Mouse (Mus musculus): ENCODE data around the gene Cwc22. TPM values are rescaled to one million over a fixed set of nuclear protein-coding genes. Genes with fewer than 3 reads are reported as not detected.

Gene Cwc22
- polyA plus RNA-seq, 1 experiment from 2014 or later, result 27.4 TPM

- 78% methylated on average over 3 of the region's 3 CpGs for WGBS
- Histone ChIP-seq H3K27me3 (replicated peaks; ENCODE audit: control insufficient read depth, insufficient read depth, low read length) (no peaks in the 10 kb centered on the region), H3K4me2 (ENCODE audit: low read length) (no peak overlapping the region), H3K9ac (replicated peaks; ENCODE audit: low read depth, low read length) (no peak overlapping the region), H3K9me3 (ENCODE audit: control insufficient read depth, low read length) (no peaks in the 10 kb centered on the region), H3K27ac (ENCODE audit: low read length) (no peak overlapping the region), H3K36me3 (ENCODE audit: control insufficient read depth, insufficient read depth) (peaks cover 12% of the 10 kb centered on the region), H3K4me1 (replicated peaks; ENCODE audit: control insufficient read depth, insufficient read depth, low read length) (no peaks in the 10 kb centered on the region), H3K4me3 (replicated peaks; ENCODE audit: low read length) (no peak overlapping the region)
- no peak for ATAC-seq
Observed at GRCm38 (mm10) chr2:77910216-77910615, 36.0 kb downstream of the Cwc22 start.

DNA sequence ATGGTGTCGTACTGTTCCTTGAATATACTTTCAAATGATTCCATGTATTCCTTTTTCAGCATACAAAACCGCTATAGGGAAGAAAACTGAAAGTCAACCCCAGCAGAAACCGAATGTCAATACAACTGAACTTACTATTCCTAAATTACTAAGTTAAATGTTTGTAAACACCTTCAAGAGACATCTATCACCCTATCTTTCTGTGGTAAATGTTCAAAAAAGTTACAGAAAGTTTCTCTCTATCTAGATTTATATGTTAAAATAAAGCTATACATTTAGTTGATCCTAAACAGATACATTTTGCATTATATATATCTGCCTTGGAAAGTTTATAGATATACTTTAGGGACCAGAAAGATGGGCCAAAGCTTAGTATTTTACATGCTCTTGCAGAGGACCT, 39.0 kb downstream of the Cwc22 start:
- Histone ChIP-seq H3K9ac (replicated peaks; ENCODE audit: low read depth, low read length) (no peak overlapping the region), H3K36me3 (ENCODE audit: control insufficient read depth, insufficient read depth) (peaks cover 26% of the 10 kb centered on the region), H3K9me3 (ENCODE audit: control insufficient read depth, low read length) (no peaks in the 10 kb centered on the region), H3K27me3 (replicated peaks; ENCODE audit: control insufficient read depth, insufficient read depth, low read length) (no peaks in the 10 kb centered on the region), H3K4me2 (ENCODE audit: low read length) (no peak overlapping the region), H3K27ac (ENCODE audit: low read length) (no peak overlapping the region), H3K4me1 (replicated peaks; ENCODE audit: control insufficient read depth, insufficient read depth, low read length) (no peaks in the 10 kb centered on the region), H3K4me3 (replicated peaks; ENCODE audit: low read length) (no peak overlapping the region)
- no peak for ATAC-seq
- 94% methylated on average over 3 of the region's 3 CpGs for WGBS

DNA sequence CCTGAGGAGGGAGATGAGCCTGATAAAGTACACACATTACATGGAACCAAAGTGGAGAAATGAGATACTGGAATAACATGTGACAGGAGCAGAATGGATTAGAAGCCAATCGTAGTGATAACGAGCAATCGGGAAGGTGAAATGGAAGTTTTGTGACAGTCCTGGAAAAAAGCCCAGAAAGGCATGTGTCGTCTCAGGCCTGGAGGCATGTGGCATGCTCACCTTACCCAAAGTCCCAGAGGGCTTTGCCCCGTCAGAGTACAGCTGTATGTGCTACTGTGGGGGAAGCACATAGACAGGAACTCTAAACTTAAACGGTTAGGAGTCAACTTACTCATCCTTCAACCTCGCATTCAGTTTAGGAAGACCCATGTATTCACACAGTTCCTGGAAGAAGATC, 41.2 kb downstream of the Cwc22 start:
- H3K9ac ChIP-seq (replicated peaks; ENCODE audit: low read depth, low read length), result no peak overlapping the region
- H3K27ac ChIP-seq (ENCODE audit: low read length), result no peak overlapping the region
- no peaks in the 10 kb centered on the region for H3K4me1 ChIP-seq (replicated peaks; ENCODE audit: control insufficient read depth, insufficient read depth, low read length)
- peaks cover 27% of the 10 kb centered on the region for H3K36me3 ChIP-seq (ENCODE audit: control insufficient read depth, insufficient read depth)
- no peak overlapping the region for H3K4me2 ChIP-seq (ENCODE audit: low read length)
- no peaks in the 10 kb centered on the region for H3K27me3 ChIP-seq (replicated peaks; ENCODE audit: control insufficient read depth, insufficient read depth, low read length)
- WGBS, result 76% methylated on average over 7 of the region's 7 CpGs
- no peak overlapping the region for H3K4me3 ChIP-seq (replicated peaks; ENCODE audit: low read length)
- no peaks in the 10 kb centered on the region for H3K9me3 ChIP-seq (ENCODE audit: control insufficient read depth, low read length)
- no peak for ATAC-seq

- H3K4me1 ChIP-seq (replicated peaks; ENCODE audit: control insufficient read depth, insufficient read depth, low read length), result no peaks in the 10 kb centered on the region
- H3K9me3 ChIP-seq (ENCODE audit: control insufficient read depth, low read length), result no peaks in the 10 kb centered on the region
- H3K27ac ChIP-seq (ENCODE audit: low read length), result no peak overlapping the region
- H3K4me2 ChIP-seq (ENCODE audit: low read length), result no peak overlapping the region
- WGBS, result 93% methylated on average over 10 of the region's 10 CpGs
- H3K9ac ChIP-seq (replicated peaks; ENCODE audit: low read depth, low read length), result no peak overlapping the region
- no peaks in the 10 kb centered on the region for H3K27me3 ChIP-seq (replicated peaks; ENCODE audit: control insufficient read depth, insufficient read depth, low read length)
- H3K36me3 ChIP-seq (ENCODE audit: control insufficient read depth, insufficient read depth), result peaks cover 31% of the 10 kb centered on the region
- no peak for ATAC-seq
- no peak overlapping the region for H3K4me3 ChIP-seq (replicated peaks; ENCODE audit: low read length)
Observed at GRCm38 (mm10) chr2:77904495-77904894, 41.7 kb downstream of the Cwc22 start.

- 96% methylated on average over 9 of the region's 9 CpGs for WGBS
- Histone ChIP-seq H3K9ac (replicated peaks; ENCODE audit: low read depth, low read length) (no peak overlapping the region), H3K27me3 (replicated peaks; ENCODE audit: control insufficient read depth, insufficient read depth, low read length) (no peaks in the 10 kb centered on the region), H3K4me3 (replicated peaks; ENCODE audit: low read length) (no peak overlapping the region), H3K36me3 (ENCODE audit: control insufficient read depth, insufficient read depth) (peaks cover 34% of the 10 kb centered on the region), H3K4me1 (replicated peaks; ENCODE audit: control insufficient read depth, insufficient read depth, low read length) (no peaks in the 10 kb centered on the region), H3K4me2 (ENCODE audit: low read length) (no peak overlapping the region), H3K9me3 (ENCODE audit: control insufficient read depth, low read length) (no peaks in the 10 kb centered on the region), H3K27ac (ENCODE audit: low read length) (no peak overlapping the region)
- ATAC-seq, result no peak
Observed at GRCm38 (mm10) chr2:77903979-77904378, 42.2 kb downstream of the Cwc22 start.

- Histone ChIP-seq H3K9me3 (ENCODE audit: control insufficient read depth, low read length) (no peaks in the 10 kb centered on the region), H3K4me3 (replicated peaks; ENCODE audit: low read length) (no peak overlapping the region), H3K36me3 (ENCODE audit: control insufficient read depth, insufficient read depth) (peaks cover 36% of the 10 kb centered on the region), H3K4me2 (ENCODE audit: low read length) (no peak overlapping the region), H3K27me3 (replicated peaks; ENCODE audit: control insufficient read depth, insufficient read depth, low read length) (no peaks in the 10 kb centered on the region), H3K27ac (ENCODE audit: low read length) (no peak overlapping the region), H3K4me1 (replicated peaks; ENCODE audit: control insufficient read depth, insufficient read depth, low read length) (no peaks in the 10 kb centered on the region), H3K9ac (replicated peaks; ENCODE audit: low read depth, low read length) (no peak overlapping the region)
- no peak for ATAC-seq
- 94% methylated on average over 3 of the region's 3 CpGs for WGBS
Observed at GRCm38 (mm10) chr2:77903098-77903497, 43.1 kb downstream of the Cwc22 start.

DNA sequence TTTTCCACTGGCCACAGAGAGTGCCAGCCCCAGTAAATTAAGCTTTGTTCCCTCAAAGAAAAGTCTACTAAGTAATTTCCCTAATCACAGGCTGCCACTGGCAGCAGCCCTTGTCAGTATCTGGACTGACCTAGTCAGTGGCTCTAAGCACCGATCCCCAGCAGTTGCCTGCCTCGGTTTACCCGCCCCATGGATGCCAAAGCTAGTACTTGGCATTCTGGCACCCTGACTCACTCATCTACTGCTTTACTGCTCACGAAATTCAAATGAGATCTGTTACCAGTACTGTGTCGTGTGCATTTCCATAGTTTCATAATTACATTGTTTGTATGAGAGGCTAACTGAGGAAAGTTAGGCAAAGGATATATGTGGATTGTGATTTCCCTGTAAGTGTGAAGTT, 44.9 kb downstream of the Cwc22 start:
- Histone ChIP-seq H3K4me3 (replicated peaks; ENCODE audit: low read length) (no peak overlapping the region), H3K9ac (replicated peaks; ENCODE audit: low read depth, low read length) (no peak overlapping the region), H3K36me3 (ENCODE audit: control insufficient read depth, insufficient read depth) (peaks cover 37% of the 10 kb centered on the region), H3K27ac (ENCODE audit: low read length) (no peak overlapping the region), H3K4me1 (replicated peaks; ENCODE audit: control insufficient read depth, insufficient read depth, low read length) (no peaks in the 10 kb centered on the region), H3K4me2 (ENCODE audit: low read length) (no peak overlapping the region), H3K27me3 (replicated peaks; ENCODE audit: control insufficient read depth, insufficient read depth, low read length) (no peaks in the 10 kb centered on the region), H3K9me3 (ENCODE audit: control insufficient read depth, low read length) (no peaks in the 10 kb centered on the region)
- ATAC-seq, result no peak
- 91% methylated on average over 5 of the region's 5 CpGs for WGBS

GRCm38 (mm10) chr2:77900741-77901140, 45.4 kb downstream of the Cwc22 start:
- no peaks in the 10 kb centered on the region for H3K4me1 ChIP-seq (replicated peaks; ENCODE audit: control insufficient read depth, insufficient read depth, low read length)
- H3K36me3 ChIP-seq (ENCODE audit: control insufficient read depth, insufficient read depth), result peaks cover 37% of the 10 kb centered on the region
- WGBS, result 96% methylated on average over 5 of the region's 5 CpGs
- H3K9ac ChIP-seq (replicated peaks; ENCODE audit: low read depth, low read length), result no peak overlapping the region
- no peak overlapping the region for H3K4me3 ChIP-seq (replicated peaks; ENCODE audit: low read length)
- H3K27ac ChIP-seq (ENCODE audit: low read length), result no peak overlapping the region
- no peaks in the 10 kb centered on the region for H3K27me3 ChIP-seq (replicated peaks; ENCODE audit: control insufficient read depth, insufficient read depth, low read length)
- ATAC-seq, result no peak
- H3K9me3 ChIP-seq (ENCODE audit: control insufficient read depth, low read length), result no peaks in the 10 kb centered on the region
- H3K4me2 ChIP-seq (ENCODE audit: low read length), result no peak overlapping the region

- no peak overlapping the region for H3K4me2 ChIP-seq (ENCODE audit: low read length)
- no peaks in the 10 kb centered on the region for H3K9me3 ChIP-seq (ENCODE audit: control insufficient read depth, low read length)
- H3K36me3 ChIP-seq (ENCODE audit: control insufficient read depth, insufficient read depth), result peaks cover 32% of the 10 kb centered on the region
- no peak for ATAC-seq
- H3K4me3 ChIP-seq (replicated peaks; ENCODE audit: low read length), result no peak overlapping the region
- 77% methylated on average over 2 of the region's 2 CpGs for WGBS
- H3K27me3 ChIP-seq (replicated peaks; ENCODE audit: control insufficient read depth, insufficient read depth, low read length), result no peaks in the 10 kb centered on the region
- H3K9ac ChIP-seq (replicated peaks; ENCODE audit: low read depth, low read length), result no peak overlapping the region
- H3K4me1 ChIP-seq (replicated peaks; ENCODE audit: control insufficient read depth, insufficient read depth, low read length), result no peaks in the 10 kb centered on the region
- no peak overlapping the region for H3K27ac ChIP-seq (ENCODE audit: low read length)
Observed at GRCm38 (mm10) chr2:77900111-77900510, 46.1 kb downstream of the Cwc22 start.

DNA sequence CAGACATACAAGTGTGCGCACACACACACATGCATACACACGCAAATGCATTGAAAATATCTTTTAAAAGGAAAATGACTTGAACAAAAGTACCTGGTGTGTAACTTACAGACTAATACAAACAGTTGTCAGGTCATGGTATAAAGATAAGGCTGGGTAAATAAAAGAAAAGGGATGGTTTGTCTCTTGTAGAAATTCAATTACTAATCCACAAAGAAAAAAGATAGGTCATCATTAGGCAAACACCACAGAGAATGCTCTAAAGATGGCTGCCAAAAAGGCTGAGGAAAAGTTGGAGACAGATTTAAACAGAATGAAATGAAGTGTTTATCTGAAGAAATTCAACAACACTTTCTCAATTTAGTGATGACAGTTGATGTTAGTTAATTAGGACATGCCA, 47.7 kb downstream of the Cwc22 start:
- Histone ChIP-seq H3K36me3 (ENCODE audit: control insufficient read depth, insufficient read depth) (peaks cover 32% of the 10 kb centered on the region), H3K27ac (ENCODE audit: low read length) (no peak overlapping the region), H3K27me3 (replicated peaks; ENCODE audit: control insufficient read depth, insufficient read depth, low read length) (no peaks in the 10 kb centered on the region), H3K4me3 (replicated peaks; ENCODE audit: low read length) (no peak overlapping the region), H3K9me3 (ENCODE audit: control insufficient read depth, low read length) (no peaks in the 10 kb centered on the region), H3K9ac (replicated peaks; ENCODE audit: low read depth, low read length) (no peak overlapping the region), H3K4me1 (replicated peaks; ENCODE audit: control insufficient read depth, insufficient read depth, low read length) (no peaks in the 10 kb centered on the region), H3K4me2 (ENCODE audit: low read length) (no peak overlapping the region)
- ATAC-seq, result no peak
- WGBS, result 95% methylated on average over 2 of the region's 2 CpGs
